Mouse (Mus musculus) heart, postnatal 0 days (tissue): ENCODE data around the gene Slc22a16.

ENCODE experiments used
- CTCF ChIP-seq: IDR thresholded peaks from 2 replicates; pipeline ENCODE4 v1.5.1; 2016; ENCODE audit warnings: antibody characterized with exemption, control low read depth, low read depth
- EP300 ChIP-seq: IDR thresholded peaks from 2 replicates; pipeline ENCODE4 v1.6.1; 2016; ENCODE audit warnings: antibody characterized with exemption, low read depth

- no peak for TF ChIP-seq CTCF
- no peak for TF ChIP-seq EP300
Measured at GRCm38 (mm10) chr10:40641901-40642300, 71.8 kb downstream of the Slc22a16 start.
